Mouse (Mus musculus): Measurements from ENCODE around the gene Wasf1.

DNA sequence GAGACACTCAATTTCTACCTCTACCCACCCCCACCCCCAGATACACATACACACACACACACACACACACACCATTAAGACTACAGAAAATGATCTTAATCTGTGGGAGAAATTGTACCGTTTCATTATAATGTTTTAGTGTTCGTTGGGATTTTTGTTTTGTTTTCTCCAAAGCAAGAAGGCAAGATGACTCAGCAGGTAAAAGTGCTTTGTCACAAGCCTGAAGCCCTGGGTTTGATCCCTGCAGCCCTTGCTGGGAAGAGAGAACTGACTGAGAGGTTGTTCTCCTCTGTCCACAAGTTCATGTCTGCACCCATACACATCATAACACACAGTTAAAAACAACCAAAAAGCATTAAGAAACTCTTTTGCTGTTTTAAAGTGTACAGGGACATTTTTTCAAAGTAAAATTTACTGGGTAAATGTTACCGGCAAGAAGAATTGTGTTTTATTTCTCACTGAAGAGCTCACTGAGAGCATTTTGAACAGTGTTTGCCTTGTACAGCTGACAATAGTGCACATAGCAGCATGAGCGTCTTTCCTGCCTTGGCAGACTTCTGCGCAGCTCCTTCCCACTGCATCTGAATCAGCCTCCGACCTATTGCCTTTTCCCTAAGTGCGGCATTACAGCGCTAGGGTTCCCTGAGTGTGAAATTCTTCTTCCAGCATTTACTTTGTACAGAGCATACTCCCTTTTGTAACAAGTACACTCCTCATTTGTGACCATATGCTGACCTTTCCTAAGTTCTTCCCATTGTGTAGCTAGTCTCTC lies 35.6 kb downstream of the Wasf1 start:
- TF ChIP-seq E2F4 (IDR thresholded peaks at IDR 0.05; ENCODE audit: borderline replicate concordance, low read depth, low read length) = no peak
- TF ChIP-seq EP300 (IDR thresholded peaks at IDR 0.05; ENCODE audit: low read depth in 1 of 2, low read length in 2 of 2) = 0 out of 4 replicates have a peak, but pooled peaks of 1 of the 2 experiments have one; percentile 6
- no peak for TF ChIP-seq CTCF (IDR thresholded peaks at IDR 0.05 in 2 of 3, conservative IDR thresholded peaks at IDR 0.05 in 1 of 3; ENCODE audit: control insufficient read depth in 1 of 3, insufficient read depth in 1 of 3, low read depth in 2 of 3, low read length in 3 of 3, poor library complexity in 1 of 3, severe bottlenecking in 1 of 3)
- TF ChIP-seq ZNF384 (IDR thresholded peaks at IDR 0.05; ENCODE audit: low read depth, low read length) = no peak
- no peak for TF ChIP-seq ZMIZ1 (IDR thresholded peaks at IDR 0.05; ENCODE audit: low read depth, low read length)
- TF ChIP-seq CHD2 (IDR thresholded peaks at IDR 0.05; ENCODE audit: low read length) = no peak
- TF ChIP-seq TBP (IDR thresholded peaks at IDR 0.05; ENCODE audit: low read depth, low read length) = no peak
- no peak for TF ChIP-seq POLR2A (IDR thresholded peaks at IDR 0.05; ENCODE audit: control insufficient read depth in 1 of 2, insufficient read depth in 1 of 2, low read depth in 1 of 2, low read length in 2 of 2, poor library complexity in 1 of 2)
- no peak for TF ChIP-seq ELF1 (IDR thresholded peaks at IDR 0.05; ENCODE audit: low read depth, low read length)
- no peak for TF ChIP-seq NRF1 (IDR thresholded peaks at IDR 0.05; ENCODE audit: insufficient read depth, low read depth, low read length, poor library complexity, severe bottlenecking)
- TF ChIP-seq GABPA (IDR thresholded peaks at IDR 0.05; ENCODE audit: low read depth, low read length) = no peak; the same call in 1 of the 2 replicates
- TF ChIP-seq SIN3A (IDR thresholded peaks at IDR 0.05; ENCODE audit: low read length) = no peak
- no peak for TF ChIP-seq MYB (IDR thresholded peaks at IDR 0.05; ENCODE audit: low read depth, low read length)
- TF ChIP-seq TAL1 (IDR thresholded peaks at IDR 0.05; ENCODE audit: low read length) = no peak

Data from MEL (cell line).